Mouse (Mus musculus) cerebellum, postnatal 14 days (tissue): Measurements from ENCODE around the gene Mdk.
A peak's percentile ranks its signal among the peaks of the same experiment; 100 is the strongest.

Experiments
- DNase-seq, 2 experiments: peaks; one replicate each; pipeline ENCODE4 v3.0.0; 2021; ENCODE audit warnings: mixed read lengths in 2 of 2

Gene Mdk

DNA sequence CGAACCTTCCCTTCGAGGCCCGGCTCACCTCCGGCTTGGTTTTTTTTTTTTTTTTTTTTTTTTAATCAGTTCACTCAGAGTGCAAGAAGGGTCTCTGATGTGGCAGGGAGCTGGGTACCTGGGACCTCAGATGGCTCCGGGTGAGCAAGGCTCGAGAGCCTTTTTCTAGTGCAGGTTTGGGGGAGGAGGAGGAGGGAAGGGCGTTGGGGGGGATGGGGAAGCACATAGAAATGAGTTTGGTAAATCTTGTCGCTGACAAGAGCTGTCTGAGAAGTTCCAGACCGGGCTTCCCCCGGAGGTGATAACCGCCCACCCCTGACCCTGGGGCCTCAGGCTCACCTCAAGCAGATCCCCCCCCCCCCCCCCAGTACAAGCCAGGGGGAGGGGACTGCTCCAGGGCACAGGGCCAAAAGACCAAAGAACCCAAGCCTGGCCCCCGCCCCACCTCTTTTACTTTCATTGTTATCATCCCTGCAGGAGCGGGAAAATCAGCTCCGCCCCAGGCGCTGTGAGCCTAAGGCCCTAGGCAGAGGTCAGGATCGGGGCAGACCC, at the start of gene Mdk:
TSS of gene Mdk (minus strand) at position 138 of the 552 bp plus-strand sequence.
- peak; percentile 33 to 51 for DNase-seq

DNA sequence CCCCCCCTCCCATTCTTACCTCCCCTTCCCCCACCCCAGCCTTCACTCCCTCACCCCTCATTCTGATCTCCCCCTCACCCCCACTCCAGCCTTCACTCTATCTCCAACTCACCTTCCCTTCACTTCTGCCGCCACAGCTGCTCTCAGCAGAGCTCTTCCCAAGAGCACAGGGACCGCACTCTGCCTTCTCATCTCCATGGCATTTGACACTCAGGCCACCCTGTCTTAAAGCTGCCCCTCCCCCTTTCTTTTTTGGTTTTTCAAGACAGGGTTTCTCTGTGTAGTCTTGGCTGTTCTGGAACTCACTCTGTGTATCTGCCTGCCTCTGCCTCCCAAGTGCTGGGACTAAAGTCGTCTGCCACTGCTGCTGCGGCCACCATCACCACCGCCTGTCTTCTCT, 48.7 kb upstream of the Mdk start:
- no peak for DNase-seq

DNA sequence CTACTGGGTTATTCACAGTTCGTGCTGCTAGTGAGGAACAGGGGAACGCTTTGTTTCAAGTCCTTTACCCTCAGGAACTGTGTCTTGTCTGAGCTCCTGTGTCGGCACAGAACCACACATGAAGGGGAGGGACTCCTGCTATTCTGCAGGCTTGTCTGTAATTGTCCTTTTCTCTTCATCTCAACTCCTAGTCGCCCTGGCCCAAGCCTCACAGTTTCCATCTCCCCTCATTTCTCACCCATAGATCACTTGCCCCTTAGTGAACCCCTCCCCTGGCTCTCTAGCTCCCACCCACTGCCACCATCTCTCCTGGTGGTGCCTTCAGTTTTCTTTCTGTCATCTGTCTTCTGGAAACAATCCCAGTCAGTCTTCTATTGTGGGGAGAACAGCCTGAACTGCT, 48.1 kb upstream of the Mdk start:
- no peak for DNase-seq

DNA sequence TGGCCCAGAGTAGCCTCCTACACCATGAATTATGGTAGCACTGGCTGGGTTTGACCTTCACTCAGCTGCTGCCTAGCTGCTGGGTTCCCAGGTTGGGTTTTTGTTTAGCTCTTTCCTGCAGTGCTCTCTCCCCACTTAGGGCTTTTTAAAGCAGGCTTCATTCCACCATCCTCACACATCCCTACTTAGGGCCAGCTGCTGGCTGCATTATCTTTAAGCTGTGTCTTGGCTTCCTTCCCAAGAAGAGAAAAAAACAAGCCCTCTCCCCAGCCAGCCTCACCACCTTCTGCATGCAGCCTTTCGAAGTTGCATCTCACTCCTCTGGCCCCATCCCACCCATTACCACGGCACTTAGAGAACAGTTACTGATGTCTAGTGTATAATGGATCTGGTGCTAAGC, 46.5 kb upstream of the Mdk start:
- DNase-seq = no peak

DNA sequence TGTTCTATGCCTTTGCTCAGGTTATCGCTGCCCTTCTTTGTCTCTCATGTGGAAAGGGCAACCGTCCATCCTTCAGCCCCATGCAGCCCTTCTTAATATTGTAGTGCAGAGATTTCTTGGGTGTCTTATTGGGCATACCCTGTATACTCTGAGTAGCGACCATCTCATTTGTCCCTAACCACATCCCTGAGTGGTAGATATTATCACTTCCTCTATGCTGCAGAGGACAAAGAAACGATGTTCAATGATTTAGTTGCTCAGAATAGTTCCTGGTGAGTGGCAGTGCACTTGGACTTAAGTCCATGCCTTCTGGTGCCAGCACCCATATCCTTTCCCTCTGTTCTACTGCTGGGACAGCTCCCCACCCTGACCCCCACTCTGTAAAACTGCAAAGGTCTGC, 45.9 kb upstream of the Mdk start:
- no peak for DNase-seq

DNA sequence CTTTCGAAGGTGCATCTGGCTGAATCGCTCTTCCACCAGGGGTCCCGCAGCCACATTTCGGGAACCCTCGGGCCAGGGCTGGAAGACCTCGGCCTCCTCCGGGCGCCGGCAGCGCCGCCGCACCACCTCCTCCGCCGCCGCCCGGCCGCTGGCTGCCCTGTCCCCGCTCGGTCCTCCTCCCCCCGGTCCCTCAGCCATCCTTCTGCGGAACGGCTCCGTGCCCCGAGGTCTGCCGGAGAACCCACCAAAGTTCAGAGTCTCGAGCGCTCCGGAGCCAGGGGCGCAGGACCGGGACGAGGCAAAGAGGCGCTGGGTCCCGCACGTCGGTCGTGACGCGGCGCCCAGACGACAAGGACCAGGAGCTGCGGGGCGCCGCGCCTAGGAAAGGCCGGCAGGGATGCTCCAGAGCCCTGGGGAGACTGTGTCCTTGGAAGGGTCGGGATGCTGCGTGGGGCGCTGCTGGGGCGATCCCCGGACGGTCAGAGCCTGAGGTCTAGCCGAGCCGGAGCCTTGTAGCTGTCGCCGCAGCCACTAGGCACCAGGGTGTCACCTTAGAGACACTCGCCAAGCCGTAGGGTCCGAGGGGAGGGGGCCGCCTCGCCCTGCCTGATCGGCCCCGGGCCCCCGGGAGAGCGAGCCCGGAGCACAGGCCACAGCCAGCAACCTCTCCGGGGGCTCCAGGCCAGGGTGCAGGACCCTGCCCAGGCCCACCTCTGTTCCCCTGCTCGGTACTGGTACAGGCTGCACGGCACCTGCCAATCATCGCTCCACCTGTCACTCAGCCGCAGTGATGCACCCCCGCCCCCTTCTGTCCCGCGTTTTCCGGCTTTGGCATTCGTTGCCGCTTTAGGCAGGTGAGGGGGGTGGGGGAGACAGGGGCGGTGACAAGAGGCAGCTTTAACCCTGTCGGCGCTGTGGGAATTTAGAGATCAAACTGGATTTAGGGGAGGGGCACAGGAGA, 43.8 kb upstream of the Mdk start, which contains the start of gene Dgkz:
TSS of gene Dgkz (minus strand) at position 284 of the 961 bp plus-strand sequence.
- DNase-seq = peak; percentile 42 to 58

DNA sequence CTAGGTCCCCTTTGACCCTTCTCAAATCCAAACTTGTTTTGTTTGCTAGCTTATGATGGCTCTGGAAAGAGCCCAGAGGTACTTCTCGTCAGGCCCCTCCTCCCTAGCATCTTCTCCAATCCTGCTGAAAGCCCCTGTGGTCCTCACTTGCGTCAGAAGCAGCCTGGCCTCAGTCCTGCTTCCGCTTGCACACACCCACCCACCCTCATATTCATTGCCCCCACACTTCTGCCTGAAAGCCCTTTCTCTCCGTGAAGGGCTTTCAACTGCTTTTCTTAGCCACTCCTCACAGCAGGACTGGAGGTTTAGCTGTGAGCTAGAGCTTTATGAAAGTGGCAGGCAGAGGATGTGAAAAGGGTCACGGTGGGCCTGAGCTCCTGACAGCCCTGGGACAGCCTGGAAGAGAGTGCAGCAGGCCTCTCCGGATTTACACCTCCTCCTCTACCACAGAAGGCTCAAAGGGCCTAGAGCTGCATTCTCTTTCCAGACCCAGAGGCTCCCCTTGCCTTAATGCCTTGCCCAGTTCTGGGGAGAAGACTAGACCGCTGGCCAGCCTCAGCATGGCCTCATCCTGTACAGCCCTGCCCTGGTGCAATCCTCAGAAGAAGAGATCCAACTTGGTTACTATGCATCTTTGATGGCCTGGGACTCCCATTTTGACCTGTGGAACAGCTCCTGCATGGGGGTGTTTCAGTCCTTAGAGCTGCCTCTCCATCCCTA, 41.5 kb upstream of the Mdk start:
- no peak for DNase-seq

DNA sequence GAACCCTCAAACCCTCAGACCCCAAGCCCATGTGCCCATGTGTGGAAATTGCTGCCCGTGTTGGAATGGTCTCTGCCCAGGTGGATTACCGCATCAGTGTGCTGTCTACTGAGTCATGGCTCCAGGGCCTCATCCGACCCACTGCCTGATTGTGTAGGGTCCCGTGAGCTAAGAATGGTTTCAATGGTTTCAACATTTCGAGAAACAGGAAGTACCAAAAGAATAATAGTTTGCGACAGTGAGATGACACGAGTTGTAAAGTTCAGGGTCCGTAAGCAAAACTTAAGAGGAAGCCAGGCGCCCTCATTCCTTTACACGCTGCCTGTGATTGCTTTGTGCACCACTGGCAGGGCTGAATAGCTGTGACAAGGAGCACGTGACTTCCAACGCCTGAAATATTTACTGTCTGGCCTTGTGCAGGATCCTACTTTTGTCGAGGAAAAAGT, 40.0 kb upstream of the Mdk start:
- DNase-seq = no peak

DNA sequence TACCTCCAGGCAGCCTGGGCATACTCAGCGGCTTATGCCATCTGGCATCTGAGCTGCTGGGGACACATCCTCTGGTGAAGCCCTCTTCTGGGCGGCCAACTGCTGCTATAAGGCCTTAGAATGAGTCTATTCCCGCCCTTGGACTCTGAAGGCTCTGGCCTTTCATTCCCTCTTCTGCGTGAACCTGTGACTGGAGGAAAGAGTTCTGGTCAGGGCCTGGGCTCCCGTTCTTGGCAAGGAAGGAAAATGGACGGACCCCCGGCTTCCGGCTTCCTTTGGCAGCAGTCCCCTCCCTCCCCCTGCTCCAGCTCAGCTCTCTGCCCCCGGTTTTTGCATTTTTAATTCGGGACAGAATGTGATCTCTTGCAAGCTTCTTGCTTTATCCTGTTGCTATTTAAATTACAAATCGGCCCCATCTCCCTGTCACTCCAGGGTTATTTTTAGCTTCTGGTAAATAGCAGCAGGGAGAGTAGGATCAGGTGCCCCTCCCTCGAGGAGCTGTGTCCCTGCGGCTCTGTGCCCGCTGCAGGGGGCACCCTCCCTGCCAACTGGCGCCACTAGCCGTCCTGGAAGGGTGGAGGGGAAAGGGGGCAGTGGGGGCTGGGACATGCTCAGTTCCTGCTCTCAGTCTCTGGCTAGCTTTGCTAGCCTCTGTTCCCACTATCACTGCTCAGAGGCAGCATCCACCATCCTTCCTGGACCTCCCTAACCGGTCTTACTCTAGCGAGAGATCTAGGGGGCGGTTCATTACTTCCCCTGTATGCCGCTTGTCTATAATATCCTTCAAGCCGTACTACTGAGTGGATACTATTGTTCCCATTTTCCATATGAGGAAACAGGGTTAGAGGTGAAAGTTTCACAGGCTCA, 39.4 kb upstream of the Mdk start:
- peak; percentile 84 to 89 for DNase-seq

DNA sequence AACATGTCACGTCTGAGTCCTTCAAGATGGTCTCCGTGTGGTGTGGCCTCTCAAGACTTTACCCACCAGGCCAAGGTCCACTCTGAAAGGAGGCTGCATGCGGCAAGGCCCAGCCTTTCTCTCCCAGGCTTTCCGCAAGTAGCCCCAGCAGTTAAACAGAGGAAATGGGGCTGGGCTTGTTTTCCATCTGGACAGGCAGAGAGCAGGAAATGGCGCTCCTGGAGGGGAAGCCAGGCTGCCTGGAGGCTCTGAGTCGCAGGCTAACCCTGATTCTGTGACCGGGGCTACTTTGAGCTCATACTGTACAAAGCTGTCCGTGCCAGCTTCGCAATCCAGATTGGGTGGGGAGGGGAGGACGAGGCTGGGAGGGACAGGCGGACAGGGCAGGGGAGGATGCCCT, 35.9 kb upstream of the Mdk start:
- DNase-seq = no peak

DNA sequence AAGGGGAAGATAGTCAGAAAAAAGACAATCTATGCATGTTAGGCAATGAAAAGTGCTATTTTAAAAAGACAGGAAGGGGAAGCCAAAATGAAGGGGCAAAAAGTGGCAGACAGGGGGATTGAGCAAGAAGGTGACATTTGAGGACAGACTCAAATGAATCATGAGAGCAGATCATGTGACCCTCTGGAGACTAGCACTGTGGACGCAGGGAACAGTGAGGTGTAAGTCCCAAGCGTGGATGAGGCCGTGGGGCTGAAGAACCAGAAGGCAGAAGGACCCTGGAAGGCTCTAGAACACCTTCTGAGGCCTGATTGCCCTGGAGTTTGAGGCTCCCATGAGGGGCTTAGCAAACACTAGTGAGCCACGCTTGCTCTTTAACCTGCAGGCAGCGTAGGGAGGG, 34.3 kb upstream of the Mdk start:
- DNase-seq = no peak

DNA sequence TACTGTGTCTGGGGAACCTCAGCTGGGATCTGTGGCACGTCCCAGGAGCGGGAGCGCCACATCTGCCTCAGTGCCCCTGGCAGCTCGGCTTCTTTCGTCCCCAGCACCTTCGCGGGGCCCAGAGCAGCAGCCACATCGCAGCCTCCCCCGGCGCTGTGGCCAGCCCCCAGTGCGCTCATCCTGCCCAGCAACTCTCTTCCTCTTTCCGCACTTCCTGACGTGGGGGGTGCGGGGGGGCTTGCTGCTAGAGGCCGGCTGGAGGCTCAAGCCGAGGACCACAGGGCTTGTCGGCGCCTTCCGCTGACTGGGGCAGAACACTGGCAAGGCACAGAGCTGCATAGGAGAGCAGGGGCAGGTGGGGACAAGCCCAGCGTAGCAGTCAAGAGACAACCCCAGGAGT, 33.3 kb upstream of the Mdk start:
- DNase-seq = no peak

DNA sequence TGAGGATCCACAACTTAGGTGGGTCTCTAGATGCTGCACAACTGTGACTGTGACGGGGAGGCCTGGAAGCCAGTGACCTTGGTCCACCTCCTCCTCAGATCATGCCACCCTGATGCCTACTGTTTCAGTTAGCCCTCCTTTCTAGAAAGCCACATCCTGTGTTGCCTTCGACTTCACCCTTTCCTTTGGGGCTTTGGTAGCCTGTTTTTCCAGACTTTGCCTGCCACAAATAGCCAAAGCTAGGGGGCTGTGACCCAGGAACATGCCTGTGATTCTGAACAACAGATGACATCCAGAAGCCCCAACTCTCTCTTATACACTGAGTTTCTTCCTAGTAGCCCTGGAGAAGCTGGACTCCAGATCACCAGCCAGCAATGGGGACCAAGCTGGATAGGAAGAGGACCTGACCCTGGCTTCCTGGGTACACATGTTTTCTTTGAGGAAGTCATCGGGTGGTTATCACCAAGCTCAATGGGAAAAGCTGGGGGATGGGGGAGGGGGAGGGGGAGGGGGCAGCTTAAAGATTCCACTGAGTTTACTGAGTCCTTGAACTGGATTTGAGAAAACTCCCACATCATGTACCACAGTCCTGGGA, 32.6 kb upstream of the Mdk start:
- no peak for DNase-seq

DNA sequence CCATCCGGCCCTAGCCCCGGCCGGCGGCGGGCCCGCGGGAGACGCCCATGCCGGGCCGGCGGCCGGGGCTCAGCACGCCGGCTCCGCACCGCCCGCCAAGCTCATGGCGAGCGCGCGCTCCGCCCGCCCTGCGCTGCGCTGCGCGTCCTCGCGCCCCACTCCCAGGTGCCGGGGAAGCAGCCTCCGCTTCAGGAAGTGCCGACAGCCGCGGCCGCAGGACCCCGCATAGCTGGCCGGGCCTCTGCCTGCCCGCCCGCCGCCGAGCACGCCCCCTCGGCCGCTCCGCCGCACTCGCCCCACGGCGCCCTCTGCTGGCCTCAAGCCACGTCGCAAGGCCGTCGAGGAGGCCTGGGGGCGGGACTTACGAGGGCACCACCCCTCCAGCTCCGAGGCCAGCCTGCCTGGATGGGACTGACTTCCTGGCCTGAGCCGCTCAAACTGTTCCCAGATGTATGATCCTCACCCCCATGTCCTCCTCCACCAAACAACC, 31.4 kb upstream of the Mdk start:
- DNase-seq = peak; percentile 99

DNA sequence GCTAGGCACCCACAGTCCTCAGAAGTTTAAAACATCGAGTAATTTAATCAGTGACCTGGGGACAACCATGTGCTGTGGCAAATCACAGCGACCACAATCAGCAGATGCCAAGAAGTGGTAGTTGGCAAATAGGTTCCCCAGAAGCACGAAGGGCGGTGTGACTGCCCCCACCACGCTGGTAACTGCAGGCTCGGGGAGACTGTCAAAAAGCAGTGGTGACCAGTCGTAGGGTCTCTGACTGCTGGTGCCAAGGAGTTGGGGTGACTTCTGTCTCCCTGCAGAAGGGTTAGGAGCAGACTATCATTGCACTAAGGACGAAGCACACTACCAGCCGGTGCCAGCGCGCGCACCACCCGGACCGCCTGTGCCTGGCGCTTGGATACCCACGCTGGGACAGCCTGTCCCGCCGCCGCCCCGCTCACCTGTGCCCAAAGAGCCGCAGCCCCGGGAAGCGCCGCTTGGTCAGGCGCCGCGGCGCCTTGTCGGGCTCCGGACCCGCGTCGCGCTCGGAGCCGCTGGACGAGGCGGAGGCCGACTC, 30.8 kb upstream of the Mdk start:
- DNase-seq = peak; percentile 67 to 72

DNA sequence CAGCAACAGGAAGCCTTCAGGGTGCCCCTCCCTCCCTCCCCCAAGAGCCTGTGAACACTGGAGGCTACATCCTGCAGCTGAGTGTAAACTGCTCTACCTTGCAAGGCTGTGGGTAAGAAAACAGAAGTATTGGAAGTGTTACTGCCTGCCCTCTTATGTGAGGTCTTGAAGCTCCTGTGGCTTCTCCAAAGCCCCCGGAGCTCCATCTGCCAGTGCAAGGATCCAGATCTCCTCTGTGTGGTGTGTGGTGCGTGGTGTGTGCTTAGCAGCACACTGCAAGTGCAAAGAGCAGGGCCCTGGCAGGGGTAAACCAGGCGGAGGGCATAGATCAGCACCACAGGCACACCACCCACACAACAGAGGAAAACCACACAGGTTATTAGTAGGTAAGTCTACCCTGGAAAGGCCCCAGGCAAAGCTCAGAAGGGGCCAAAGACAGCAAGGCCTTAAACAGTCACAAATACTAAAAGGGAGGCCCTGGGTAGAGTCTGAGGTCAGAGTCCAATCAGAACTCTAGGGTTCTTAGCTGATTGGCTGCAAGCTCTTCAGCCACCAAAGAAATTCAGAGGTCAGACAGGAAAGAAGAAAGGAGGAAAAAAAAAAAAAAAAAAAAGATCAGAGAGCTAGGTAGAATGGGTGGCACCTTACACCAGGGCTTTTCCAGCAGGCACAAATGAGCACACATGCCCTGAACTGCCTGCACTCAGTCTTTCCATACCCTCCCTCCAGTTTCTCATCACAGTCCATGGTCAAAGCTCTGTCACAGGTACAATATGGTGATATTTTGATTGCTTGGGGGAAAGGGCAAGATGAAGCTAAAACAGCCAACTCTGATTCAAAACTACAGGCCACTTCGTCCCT, 30.0 kb upstream of the Mdk start:
- DNase-seq = peak in 1 of 2 experiments; percentile 53

DNA sequence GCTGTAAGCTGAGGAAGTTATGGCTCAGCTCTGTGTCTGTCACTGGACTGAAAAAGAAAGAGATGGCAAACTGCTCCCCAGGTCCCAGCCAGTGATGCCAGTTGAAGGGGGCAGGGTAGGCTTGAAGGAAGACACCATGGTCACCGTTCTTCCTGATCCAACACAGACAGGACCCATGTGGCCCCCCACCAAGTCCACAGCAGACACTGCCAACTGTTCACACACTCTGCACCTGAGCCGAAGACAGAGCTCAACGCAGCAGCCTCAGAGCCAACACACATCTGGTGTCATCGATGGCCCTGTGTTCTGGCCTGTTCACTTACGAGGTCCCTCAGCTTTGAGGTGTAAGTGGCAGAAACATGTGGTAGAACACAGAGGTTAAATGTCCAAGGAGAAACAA, 28.4 kb upstream of the Mdk start:
- DNase-seq = peak; percentile 55 to 56

DNA sequence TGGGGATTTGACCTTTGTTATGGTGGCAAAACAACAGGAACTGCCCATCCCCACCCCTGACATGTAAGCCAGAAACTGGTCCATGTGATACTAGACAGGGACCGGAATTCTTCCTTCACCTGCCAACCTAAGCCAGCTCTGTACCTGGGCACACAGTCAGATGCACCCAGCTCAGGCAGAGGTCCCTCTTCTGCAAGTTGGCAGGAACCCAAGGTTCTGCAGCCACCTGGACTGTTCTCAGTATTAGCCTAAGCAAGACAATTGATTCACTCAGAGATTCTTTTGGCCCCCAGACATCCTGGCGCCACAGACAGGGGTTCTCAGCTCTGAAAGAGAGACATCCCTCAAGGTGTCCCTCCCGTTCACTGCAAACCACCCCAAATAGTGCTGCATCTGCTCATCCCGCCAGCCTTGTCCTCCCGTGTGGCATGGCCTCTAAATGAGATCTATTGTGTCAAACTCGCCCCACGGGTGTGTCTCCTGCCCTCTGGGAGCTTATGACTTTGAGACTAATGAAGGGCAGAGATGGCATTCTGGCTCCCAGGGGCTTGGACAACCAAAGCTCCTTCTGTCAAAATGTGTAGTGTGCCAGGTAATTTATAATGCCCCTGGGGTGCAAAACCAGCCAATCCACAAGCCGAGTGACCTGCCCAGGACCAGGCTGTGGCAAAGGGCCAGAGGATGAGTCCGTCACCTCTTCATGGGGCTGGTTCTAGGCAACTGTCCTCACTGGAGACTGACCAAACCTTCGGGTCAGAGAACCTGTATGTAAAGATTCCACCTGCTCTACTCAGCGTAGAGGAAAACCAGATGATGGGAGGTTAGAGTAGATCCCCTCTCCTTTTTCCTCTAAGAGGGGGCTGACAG, 27.7 kb upstream of the Mdk start:
- peak; percentile 88 to 92 for DNase-seq

DNA sequence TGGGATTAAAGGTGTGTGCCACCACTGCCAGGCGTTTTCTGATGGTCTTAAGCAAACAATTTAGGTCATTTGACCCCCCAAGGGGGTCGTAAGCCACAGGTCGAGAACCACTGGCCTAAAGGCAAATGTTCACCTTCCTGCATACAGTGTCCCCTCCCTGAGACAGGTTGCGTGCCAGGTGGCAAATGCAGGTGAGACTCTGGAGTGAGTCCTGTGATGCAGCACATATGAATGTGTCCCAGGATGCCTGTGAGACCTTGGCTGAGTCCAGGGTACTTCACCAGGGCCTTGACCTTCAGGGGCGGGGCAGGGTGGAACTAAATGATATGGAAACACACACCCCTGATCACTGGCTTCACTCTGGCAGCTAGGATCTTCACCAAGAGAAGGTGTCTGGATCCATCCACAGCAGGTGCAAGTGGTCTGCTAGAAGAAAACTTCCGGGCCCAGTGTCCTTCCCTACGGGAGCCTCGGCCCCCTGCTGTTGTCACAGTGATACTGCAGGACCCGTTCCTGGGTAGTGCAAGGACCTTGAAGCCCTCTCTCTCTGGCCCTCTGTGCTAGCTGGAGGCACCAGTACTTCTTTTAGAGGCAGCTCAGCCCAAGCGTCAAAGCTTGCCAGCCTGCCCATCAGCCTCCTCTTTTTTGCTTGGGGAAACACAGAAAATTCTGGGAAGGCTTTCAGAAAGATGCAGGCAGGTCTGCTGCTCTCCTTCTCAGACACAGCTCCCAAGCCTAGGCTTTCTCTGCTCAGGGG, 26.8 kb upstream of the Mdk start:
- DNase-seq = peak; percentile 65 to 79
